Mouse (Mus musculus): ENCODE measurements around the gene Pdzd2.

- no peak for TF ChIP-seq POLR2A (IDR thresholded peaks at IDR 0.05; ENCODE audit: borderline replicate concordance, extremely low read depth, low read depth, low read length)
- no peak for TF ChIP-seq CTCF (IDR thresholded peaks at IDR 0.05; ENCODE audit: insufficient read depth, low read length)
Observed at GRCm38 (mm10) chr15:12553211-12553610, 186.5 kb downstream of the Pdzd2 start.

Data from lung, adult 2 months (tissue).